Comparison of ENCODE assay signal across 13 mouse cellular contexts in the genomic region with DNA sequence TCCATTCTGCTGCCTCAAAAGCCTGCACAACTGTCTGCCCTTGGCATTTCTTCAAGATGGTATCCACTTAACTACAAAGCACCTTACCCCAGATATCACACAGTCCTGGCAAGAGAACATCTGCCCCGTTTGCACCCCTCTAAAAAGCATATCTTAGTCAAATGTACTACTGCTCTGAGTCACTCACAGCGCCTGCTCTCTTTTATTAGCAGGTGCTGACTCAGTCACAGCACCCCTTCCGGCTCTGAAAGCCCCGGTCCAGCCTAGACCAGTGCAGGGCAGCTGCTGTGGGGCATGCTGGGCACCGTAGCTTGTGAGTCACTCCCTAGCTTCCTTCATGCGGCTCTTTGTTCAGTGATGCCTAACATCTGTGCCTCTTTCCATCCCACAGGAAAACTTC. TPM values are rescaled to one million over a fixed set of nuclear protein-coding genes. Genes with fewer than 3 reads are reported as not detected.
A peak's percentile ranks its signal among the peaks of the same experiment; 100 is the strongest.
DNase-seq lines count a peak whose midpoint lies in the region; ATAC-seq and TF ChIP-seq lines count a peak whose summit lies in the region.
"Had no signal": no experiment of that assay in that cellular context is flagged by ENCODE, and none has a peak within 500 bp of the region (broad histone marks: within the 10 kb centered on the region; RNA-seq: fewer than 3 reads in every experiment).

No protein-coding gene starts in this region.

- peaks cover 5% of the 10 kb centered on the region for H3K4me1 ChIP-seq in hindbrain, embryonic 10.5 days (replicated peaks)
- H3K4me1 ChIP-seq in hindbrain, embryonic 13.5 days (replicated peaks): no peaks in the 10 kb centered on the region
- H3K4me1 ChIP-seq: hindbrain, embryonic 15.5 days had no signal

- peaks cover 6% of the 10 kb centered on the region for H3K79me3 ChIP-seq in C2C12 (ENCODE audit: low read depth)

- no peaks in the 10 kb centered on the region for H3K36me3 ChIP-seq in hindbrain, embryonic 10.5 days
- H3K36me3 ChIP-seq in hindbrain, embryonic 13.5 days: no peaks in the 10 kb centered on the region
- H3K36me3 ChIP-seq in C2C12 (ENCODE audit: control insufficient read depth, insufficient read depth): no peaks in the 10 kb centered on the region
- H3K36me3 ChIP-seq: hindbrain, embryonic 15.5 days; limb, embryonic 15.5 days had no signal

- no peak for DNase-seq in hindbrain, embryonic 10.5 days (ENCODE audit: low spot score)
- DNase-seq in 3T3-L1 (ENCODE audit: low read depth, low spot score): peak; percentile 95
- DNase-seq in induced T-regulatory cell, adult 2 months (ENCODE audit: low read depth): peak; percentile 68
- DNase-seq in cerebellum, postnatal 14 days: no peak
- DNase-seq in lung, postnatal 4 days: no peak
- DNase-seq in thymus, postnatal 36 days: no peak
- DNase-seq: layer of hippocampus, adult 9-11 months; lung, postnatal 10 days; thymus, adult 2 months had no signal

- ATAC-seq in hindbrain, embryonic 13.5 days (ENCODE audit: low FRiP score): no peak

- no peak overlapping the region for H3K4me3 ChIP-seq in hindbrain, embryonic 10.5 days
- H3K4me3 ChIP-seq in hindbrain, embryonic 13.5 days: no peak overlapping the region
- H3K4me3 ChIP-seq in C2C12 (ENCODE audit: insufficient read depth, poor library complexity, severe bottlenecking): no peak overlapping the region
- H3K4me3 ChIP-seq: hindbrain, embryonic 15.5 days; limb, embryonic 15.5 days had no signal

- 70% methylated on average over 6 of the region's 6 CpGs for WGBS in hindbrain, embryonic 10.5 days
- WGBS in hindbrain, embryonic 13.5 days: 63% methylated on average over 6 of the region's 6 CpGs

- no peaks in the 10 kb centered on the region; the same call in 1 of the 2 replicates for H3K27me3 ChIP-seq in hindbrain, embryonic 10.5 days (ENCODE audit: insufficient read depth, poor library complexity, severe bottlenecking)
- no peaks in the 10 kb centered on the region for H3K27me3 ChIP-seq in hindbrain, embryonic 13.5 days
- H3K27me3 ChIP-seq in C2C12 (ENCODE audit: control insufficient read depth, insufficient read depth, insufficient read length): no peaks in the 10 kb centered on the region
- H3K27me3 ChIP-seq: hindbrain, embryonic 15.5 days; limb, embryonic 15.5 days had no signal

- H3ac ChIP-seq in C2C12 (ENCODE audit: control insufficient read depth, insufficient read length, low read depth): no peak overlapping the region

- H3K9me3 ChIP-seq in hindbrain, embryonic 10.5 days: no peaks in the 10 kb centered on the region
- H3K9me3 ChIP-seq in hindbrain, embryonic 13.5 days: no peaks in the 10 kb centered on the region
- H3K9me3 ChIP-seq: hindbrain, embryonic 15.5 days; limb, embryonic 15.5 days had no signal

- no peak for TF ChIP-seq CTCF in C2C12 (IDR thresholded peaks at IDR 0.05; ENCODE audit: control insufficient read depth, insufficient read depth, insufficient read length)

- no peak overlapping the region for H3K4me2 ChIP-seq in hindbrain, embryonic 13.5 days
- H3K4me2 ChIP-seq: hindbrain, embryonic 15.5 days; limb, embryonic 15.5 days had no signal

- H3K79me2 ChIP-seq in C2C12 (ENCODE audit: control insufficient read depth, insufficient read depth): peaks cover 9% of the 10 kb centered on the region

- H3K9ac ChIP-seq in hindbrain, embryonic 13.5 days: no peak overlapping the region
- H3K9ac ChIP-seq: hindbrain, embryonic 15.5 days; limb, embryonic 15.5 days had no signal

- peak overlapping the region; percentile 62; the same call in 1 of the 2 replicates for H3K27ac ChIP-seq in hindbrain, embryonic 10.5 days
- no peak overlapping the region for H3K27ac ChIP-seq in hindbrain, embryonic 13.5 days
- H3K27ac ChIP-seq: hindbrain, embryonic 15.5 days; limb, embryonic 15.5 days had no signal

TF ChIP-seq in C2C12, 6 proteins besides CTCF, POLR2A, EP300 and RAD21:
- TF ChIP-seq MYOD1 (IDR thresholded peaks at IDR 0.05; ENCODE audit: control insufficient read depth, insufficient read length, low read depth) (peak; percentile 91), USF1 (IDR thresholded peaks at IDR 0.05; ENCODE audit: low read depth) (no peak), MYOG (IDR thresholded peaks at IDR 0.05; ENCODE audit: control insufficient read depth, extremely low read depth, insufficient read length) (no peak), MAX (IDR thresholded peaks at IDR 0.05) (peak; percentile 43), FOSL1 (IDR thresholded peaks at IDR 0.05; ENCODE audit: insufficient read depth, low read length, poor library complexity, severe bottlenecking) (peak; percentile 79)

RNA-seq across cellular contexts. Expression of a gene that starts 35.6 kb away (rescaled TPM):
- polyA plus RNA-seq in hindbrain, embryonic 10.5 days (2016; fragmentation: Nextera tagmentation; extraction: Ambion mirVana): 84.6 and 104 TPM in 2 replicates
- polyA plus RNA-seq in hindbrain, embryonic 13.5 days (2015; fragmentation: Nextera tagmentation; extraction: Ambion mirVana): 80.1 and 80.9 TPM in 2 replicates
- 12.5 TPM for polyA plus RNA-seq in C2C12 (2012; fragmentation: generic; extraction: Trizol)

Comparison
In these comparisons a context has a peak if more than half of its experiments do, and no peak if none do; other contexts are left out.
1. DNase-seq: peak in 3T3-L1 (single experiment) and induced T-regulatory cell, adult 2 months (single experiment); none in hindbrain, embryonic 10.5 days (single experiment), cerebellum, postnatal 14 days (0 of 2), lung, postnatal 4 days (0 of 2) and thymus, postnatal 36 days (0 of 2).